Mouse (Mus musculus) intestine, embryonic 15.5 days (tissue): ENCODE data around the gene Srrm2. TPM values are rescaled to one million over a fixed set of nuclear protein-coding genes. Genes with fewer than 3 reads are reported as not detected.

Experiments
- ATAC-seq: fragments of 200-750 bp; cut with Nextera tagmentation; 2 replicates; pipeline ENCODE4 v1.8.0; 2017; ENCODE audit warnings: moderate TSS enrichment, moderate library complexity
- H3K27ac ChIP-seq: fragments of 300-500 bp; sonication (generic); 2 replicates; pipeline ENCODE4 v1.5.1; 2015; ENCODE audit warnings: mild to moderate bottlenecking, inconsistent platforms
- H3K27me3 ChIP-seq: fragments of 300-500 bp; sonication (generic); replicated peaks from 2 replicates; pipeline ENCODE4 v1.6.1; 2015; ENCODE audit warnings: inconsistent platforms
- H3K36me3 ChIP-seq: fragments of 300-500 bp; sonication (generic); 2 replicates; pipeline ENCODE4 v1.6.1; 2015; ENCODE audit warnings: inconsistent platforms
- H3K4me1 ChIP-seq: fragments of 300-500 bp; sonication (generic); replicated peaks from 2 replicates; pipeline ENCODE4 v1.6.1; 2015; ENCODE audit warnings: inconsistent platforms
- H3K4me2 ChIP-seq: fragments of 300-500 bp; sonication (generic); replicated peaks from 2 replicates; pipeline ENCODE4 v1.6.1; 2015; ENCODE audit warnings: mild to moderate bottlenecking, inconsistent platforms
- H3K4me3 ChIP-seq: fragments of 300-500 bp; sonication (generic); replicated peaks from 2 replicates; pipeline ENCODE4 v1.5.1; 2015; ENCODE audit warnings: inconsistent platforms
- H3K9ac ChIP-seq: fragments of 300-500 bp; sonication (generic); 2 replicates; pipeline ENCODE4 v1.6.1; 2015; ENCODE audit warnings: inconsistent platforms
- H3K9me3 ChIP-seq: fragments of 300-500 bp; sonication (generic); 2 replicates; pipeline ENCODE4 v1.6.1; 2016; ENCODE audit warnings: inconsistent platforms
- WGBS: fragments of 180-500 bp; shearing (Covaris S2); methylation state at CpG from one replicate; pipeline ENCODE4 v1.1.7; 2015; 5-methylcytosine and 5-hydroxymethylcytosine counted together
- polyA plus RNA-seq: library from polyadenylated mRNA; unstranded; fragments of >200 nt; fragmentation: Nextera tagmentation; extraction: Ambion mirVana; gene quantifications from 2 replicates; pipeline ENCODE4 v1.2.1, GENCODE M21; 2015

The Srrm2 gene
- polyA plus RNA-seq, 1 experiment from 2014 or later, result 435 TPM

DNA sequence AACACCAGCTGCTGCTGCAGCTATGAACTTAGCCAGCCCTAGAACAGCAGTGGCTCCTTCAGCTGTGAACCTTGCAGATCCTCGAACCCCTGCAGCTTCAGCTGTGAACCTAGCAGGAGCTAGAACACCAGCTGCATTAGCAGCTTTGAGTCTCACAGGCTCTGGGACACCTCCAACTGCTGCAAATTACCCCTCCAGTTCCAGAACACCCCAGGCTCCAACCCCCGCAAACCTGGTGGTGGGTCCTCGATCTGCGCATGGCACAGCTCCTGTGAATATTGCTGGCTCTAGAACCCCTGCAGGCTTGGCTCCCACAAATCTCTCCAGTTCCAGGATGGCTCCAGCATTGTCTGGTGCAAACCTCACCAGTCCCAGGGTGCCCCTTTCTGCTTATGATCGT lies 30.4 kb downstream of the Srrm2 start:
- no peak overlapping the region for H3K4me2 ChIP-seq
- H3K27ac ChIP-seq, result no peak overlapping the region
- peaks cover 92% of the 10 kb centered on the region for H3K36me3 ChIP-seq
- no peaks in the 10 kb centered on the region for H3K4me1 ChIP-seq
- H3K9me3 ChIP-seq, result peaks cover 5% of the 10 kb centered on the region; the same call in 1 of the 2 replicates
- no peak overlapping the region for H3K4me3 ChIP-seq
- H3K27me3 ChIP-seq, result no peaks in the 10 kb centered on the region
- no peak overlapping the region for H3K9ac ChIP-seq
- 97% methylated on average over 5 of the region's 5 CpGs for WGBS
- no peak for ATAC-seq

DNA sequence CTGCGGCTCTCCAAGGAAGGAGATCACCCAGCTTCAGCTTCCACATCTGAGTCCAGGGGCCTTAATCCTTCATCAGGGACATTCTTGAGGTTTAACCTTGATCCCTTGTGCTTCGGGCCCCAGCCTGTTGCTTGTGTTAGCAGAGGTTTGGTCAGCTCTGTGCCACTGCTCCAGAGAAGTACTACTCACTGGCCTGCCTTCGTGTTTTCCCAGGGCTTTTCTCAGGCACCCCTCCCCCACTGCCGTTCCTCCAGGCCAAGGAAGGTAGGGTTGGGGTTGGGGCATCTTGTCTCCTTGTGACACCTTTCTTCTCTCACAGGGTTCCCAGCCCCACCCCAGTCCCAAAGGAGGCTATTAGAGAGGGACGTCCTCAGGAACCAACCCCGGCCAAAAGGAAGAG lies 31.8 kb downstream of the Srrm2 start:
- 59% methylated on average over 6 of the region's 6 CpGs for WGBS
- Histone ChIP-seq H3K36me3 (peaks cover 86% of the 10 kb centered on the region), H3K4me2 (no peak overlapping the region), H3K4me3 (no peak overlapping the region), H3K27me3 (no peaks in the 10 kb centered on the region), H3K9ac (no peak overlapping the region), H3K9me3 (peaks cover 5% of the 10 kb centered on the region; the same call in 1 of the 2 replicates), H3K27ac (no peak overlapping the region), H3K4me1 (no peaks in the 10 kb centered on the region; the same call in 1 of the 2 replicates)
- no peak for ATAC-seq

DNA sequence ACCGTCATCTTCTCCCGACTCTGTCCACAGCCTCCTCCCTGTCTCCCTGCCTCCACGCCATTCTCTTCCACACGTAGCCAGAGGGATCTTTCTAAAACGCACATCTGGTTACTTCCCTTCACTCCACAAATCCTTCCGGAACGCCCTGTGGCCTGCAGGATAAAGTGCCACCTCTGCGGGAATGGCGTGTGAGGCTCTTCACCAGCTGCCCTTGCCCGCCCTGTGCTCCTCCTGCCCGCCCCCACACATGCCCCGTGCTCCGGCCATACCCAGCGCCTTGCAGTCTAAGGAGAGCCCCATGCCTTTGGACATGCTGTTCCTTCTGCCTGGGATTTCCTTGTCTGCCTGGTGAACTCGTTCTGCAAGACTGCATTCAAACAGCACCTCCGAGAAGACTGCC lies 32.7 kb downstream of the Srrm2 start:
- H3K4me2 ChIP-seq, result no peak overlapping the region
- H3K9me3 ChIP-seq, result peaks cover 5% of the 10 kb centered on the region; the same call in 1 of the 2 replicates
- WGBS, result 82% methylated on average over 16 of the region's 16 CpGs
- no peak overlapping the region; the same call in 1 of the 2 replicates for H3K27ac ChIP-seq
- no peak overlapping the region for H3K9ac ChIP-seq
- peaks cover 5% of the 10 kb centered on the region for H3K4me1 ChIP-seq
- ATAC-seq, result 0 out of 2 replicates have a peak, but pooled peaks have one; percentile 10
- H3K36me3 ChIP-seq, result peaks cover 76% of the 10 kb centered on the region
- H3K4me3 ChIP-seq, result no peak overlapping the region
- no peaks in the 10 kb centered on the region for H3K27me3 ChIP-seq

DNA sequence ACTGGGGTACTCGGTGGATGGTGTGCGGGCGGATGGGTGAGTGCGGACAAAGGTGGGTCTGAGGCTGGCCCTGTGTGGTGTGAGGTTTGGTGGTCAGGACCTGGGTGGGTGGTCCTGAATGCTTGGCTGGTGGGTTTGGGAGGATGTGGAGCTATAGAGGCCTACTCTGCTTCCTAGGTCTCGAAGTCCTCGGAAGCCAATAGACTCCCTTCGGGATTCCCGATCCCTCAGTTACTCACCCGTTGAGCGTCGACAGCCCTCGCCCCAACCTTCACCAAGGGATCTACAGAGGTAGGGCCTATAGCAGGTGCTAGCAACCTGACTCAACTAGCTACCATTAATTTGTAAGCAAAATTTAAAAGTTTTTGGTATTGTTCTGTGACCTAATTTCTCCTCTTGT lies 33.3 kb downstream of the Srrm2 start:
- H3K27ac ChIP-seq, result no peak overlapping the region; the same call in 1 of the 2 replicates
- no peak overlapping the region for H3K4me2 ChIP-seq
- no peaks in the 10 kb centered on the region for H3K27me3 ChIP-seq
- WGBS, result 91% methylated on average over 12 of the region's 12 CpGs
- H3K9me3 ChIP-seq, result peaks cover 5% of the 10 kb centered on the region; the same call in 1 of the 2 replicates
- peak; percentile 13; the same call in 1 of the 2 replicates for ATAC-seq
- no peak overlapping the region for H3K9ac ChIP-seq
- H3K4me3 ChIP-seq, result no peak overlapping the region
- peaks cover 70% of the 10 kb centered on the region for H3K36me3 ChIP-seq
- H3K4me1 ChIP-seq, result peaks cover 5% of the 10 kb centered on the region

DNA sequence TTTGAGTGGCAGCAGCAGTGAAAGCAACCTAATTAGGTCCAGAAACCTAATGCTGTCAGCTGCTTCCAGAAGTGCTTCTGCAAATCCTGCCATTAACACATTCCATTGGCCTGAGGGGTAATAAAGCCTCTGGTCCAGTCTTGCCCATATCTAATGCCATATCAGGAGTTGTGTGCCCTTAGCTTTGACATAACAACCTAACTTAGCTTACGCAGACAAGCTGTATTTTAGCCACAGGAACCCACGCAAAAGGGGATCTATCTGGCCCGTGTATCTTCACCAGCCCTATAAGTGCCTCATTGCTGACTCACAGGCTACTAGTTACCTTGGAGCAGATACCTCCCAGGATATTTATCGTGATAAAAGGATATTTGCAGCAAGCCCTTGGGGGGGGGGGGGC lies 35.3 kb downstream of the Srrm2 start:
- no peaks in the 10 kb centered on the region for H3K9me3 ChIP-seq
- H3K4me1 ChIP-seq, result peaks cover 5% of the 10 kb centered on the region
- H3K9ac ChIP-seq, result no peak overlapping the region
- no peak overlapping the region for H3K27ac ChIP-seq
- H3K27me3 ChIP-seq, result no peaks in the 10 kb centered on the region
- H3K36me3 ChIP-seq, result peaks cover 51% of the 10 kb centered on the region
- no peak for ATAC-seq
- H3K4me3 ChIP-seq, result no peak overlapping the region
- H3K4me2 ChIP-seq, result no peak overlapping the region
- WGBS, result 78% methylated on average over 4 of the region's 4 CpGs

DNA sequence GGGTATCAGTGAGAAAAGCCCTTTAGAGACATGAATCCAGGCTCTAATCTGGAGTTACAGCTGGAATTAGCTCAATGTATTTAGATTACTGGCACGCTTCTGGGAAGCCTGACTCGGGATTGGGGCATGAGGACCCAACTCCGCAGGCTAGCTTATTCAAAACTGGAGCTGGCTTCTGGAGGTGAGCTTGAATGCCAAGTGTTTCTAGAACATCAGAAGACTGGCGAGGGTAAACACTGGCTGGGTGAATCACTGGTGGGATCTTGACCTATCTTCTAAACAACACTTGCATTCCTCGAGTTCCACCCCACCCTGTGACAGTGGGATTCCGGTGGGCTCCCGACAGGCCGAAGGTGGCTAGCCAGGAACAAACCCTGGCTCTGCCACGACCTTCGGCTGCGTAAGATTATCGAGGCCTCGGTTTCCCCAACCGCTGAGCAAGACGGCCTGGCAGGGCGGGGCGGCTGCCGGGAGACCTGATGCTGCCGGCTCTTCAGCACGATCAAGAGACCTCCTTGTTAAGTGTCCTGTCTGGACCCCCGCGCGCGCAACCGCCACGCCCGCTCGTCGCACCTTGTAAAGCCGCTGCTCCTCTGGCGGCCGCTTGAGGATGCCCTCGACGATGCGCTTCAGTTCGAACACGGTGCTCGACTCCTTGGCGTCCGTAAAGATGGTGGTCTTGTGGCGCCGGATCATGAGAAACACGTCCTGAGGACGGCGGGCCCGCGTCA lies 38.1 kb downstream of the Srrm2 start:
- ATAC-seq, result peak; percentile 83

DNA sequence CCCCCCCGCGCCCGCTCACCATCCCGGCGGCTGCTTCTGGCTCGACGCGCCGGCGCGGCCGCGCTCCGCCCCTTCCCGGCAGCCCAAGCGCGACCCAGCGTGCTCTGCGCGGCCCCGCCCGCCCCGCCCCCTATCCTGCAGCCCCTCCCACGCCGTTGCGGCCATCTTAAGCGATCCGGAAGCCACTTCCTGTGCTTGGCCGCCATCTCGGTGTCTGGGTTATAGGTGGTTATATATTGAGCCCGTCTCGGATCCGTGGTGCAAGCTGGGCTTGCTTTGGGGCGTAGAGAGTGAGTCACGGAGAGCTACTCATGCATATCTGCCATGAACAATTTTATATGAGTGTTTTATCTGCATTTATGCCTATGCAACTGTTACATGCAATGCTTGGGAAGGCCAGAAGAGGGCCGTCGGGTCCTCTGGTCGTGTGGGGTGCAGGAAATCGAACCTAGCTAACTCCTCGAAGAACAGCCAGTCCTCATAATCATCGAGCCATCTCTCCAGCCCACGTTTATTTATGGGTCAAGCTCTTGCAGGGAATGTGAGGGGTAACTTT lies 38.8 kb downstream of the Srrm2 start, which contains the start of gene Elob:
Gene Elob, minus strand, starts transcription at position 73 of the 556 bp plus-strand sequence.
- H3K27me3 ChIP-seq, result peaks cover 7% of the 10 kb centered on the region
- H3K9me3 ChIP-seq, result no peaks in the 10 kb centered on the region
- WGBS, result under 1% methylated on average over 28 of the region's 42 CpGs
- ATAC-seq, result peak; percentile 98
- peak within 1 kb of the TSS; percentile 73 for H3K9ac ChIP-seq
- H3K27ac ChIP-seq, result peak within 1 kb of the TSS; percentile 91
- H3K4me2 ChIP-seq, result peak within 1 kb of the TSS; percentile 66
- peak within 1 kb of the TSS; percentile 74 for H3K4me3 ChIP-seq
- peaks cover 5% of the 10 kb centered on the region for H3K4me1 ChIP-seq
- peaks cover 18% of the 10 kb centered on the region for H3K36me3 ChIP-seq

More for the DNA sequence above, 38.1 kb downstream of the Srrm2 start:
- Histone ChIP-seq H3K27me3 (0 out of 2 replicates have a peak, but pooled peaks cover 2% of the 10 kb centered on the region), H3K4me3 (peak overlapping the region; percentile 74), H3K4me1 (peaks cover 5% of the 10 kb centered on the region), H3K4me2 (peak overlapping the region; percentile 66), H3K36me3 (peaks cover 24% of the 10 kb centered on the region), H3K9me3 (no peaks in the 10 kb centered on the region), H3K9ac (peak overlapping the region; percentile 73), H3K27ac (peak overlapping the region; percentile 82)
- under 1% methylated on average over 47 of the region's 47 CpGs for WGBS

DNA sequence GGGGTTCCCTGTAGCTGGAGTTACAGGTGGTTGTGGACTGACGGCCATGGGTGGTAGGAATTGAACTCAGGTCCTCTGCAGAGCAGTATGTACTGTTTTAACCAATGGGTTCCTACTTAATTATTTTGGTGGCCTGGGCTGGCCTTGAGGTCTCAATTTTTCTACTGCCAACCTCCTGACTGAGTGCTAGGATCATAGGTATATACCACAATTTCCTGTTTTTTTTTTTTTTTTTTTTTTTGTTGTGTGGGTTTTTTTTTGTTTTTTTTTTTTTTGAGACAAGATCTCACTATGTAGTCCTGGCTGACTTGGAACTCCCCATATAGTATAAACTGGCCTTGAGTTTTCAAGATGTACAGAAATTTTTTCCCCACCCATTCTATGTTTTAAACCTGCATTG lies 40.9 kb downstream of the Srrm2 start:
- H3K27ac ChIP-seq, result no peak overlapping the region
- H3K27me3 ChIP-seq, result peaks cover 7% of the 10 kb centered on the region
- H3K36me3 ChIP-seq, result peaks cover 3% of the 10 kb centered on the region; the same call in 1 of the 2 replicates
- ATAC-seq, result no peak
- no peak overlapping the region for H3K9ac ChIP-seq
- no peaks in the 10 kb centered on the region for H3K9me3 ChIP-seq
- peaks cover 5% of the 10 kb centered on the region for H3K4me1 ChIP-seq
- no peak overlapping the region for H3K4me3 ChIP-seq
- WGBS, result 97% methylated on average over 1 of the region's 1 CpGs
- no peak overlapping the region for H3K4me2 ChIP-seq

DNA sequence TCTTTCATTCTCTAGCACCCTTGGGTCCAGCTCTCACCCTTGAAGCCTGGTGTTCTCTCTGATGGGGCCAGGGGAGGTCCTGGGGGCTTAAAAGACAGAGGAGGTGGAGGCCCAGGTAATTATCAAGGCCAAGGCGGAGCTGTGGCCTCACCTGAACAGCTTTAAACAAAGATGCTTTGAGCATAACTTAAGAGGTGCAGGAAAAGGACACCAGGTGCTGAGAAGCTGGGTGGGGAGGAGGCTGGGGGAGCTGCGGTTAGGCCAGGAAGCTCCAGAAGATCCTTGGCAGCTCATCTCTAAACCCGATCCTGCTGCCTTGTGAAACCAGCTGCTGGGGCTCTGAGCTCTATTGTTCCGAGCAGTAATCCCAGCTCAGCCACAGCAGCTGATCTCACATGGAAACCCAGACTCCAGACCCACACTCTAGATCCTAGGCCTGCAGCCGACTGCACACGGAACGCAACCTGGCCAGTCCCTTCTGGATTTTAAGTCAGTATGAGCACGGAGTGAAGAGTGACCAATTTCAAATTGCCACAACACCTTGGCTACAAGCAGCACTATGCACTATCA lies 45.8 kb downstream of the Srrm2 start, which contains the start of gene Prss33:
Gene Prss33, minus strand, starts transcription at position 51 of the 570 bp plus-strand sequence.
- no peaks in the 10 kb centered on the region for H3K36me3 ChIP-seq
- no peaks in the 10 kb centered on the region for H3K9me3 ChIP-seq
- ATAC-seq, result no peak
- H3K4me3 ChIP-seq, result no peak within 1 kb of the TSS
- H3K27ac ChIP-seq, result no peak within 1 kb of the TSS
- no peak within 1 kb of the TSS for H3K9ac ChIP-seq
- H3K4me2 ChIP-seq, result no peak within 1 kb of the TSS
- H3K4me1 ChIP-seq, result no peaks in the 10 kb centered on the region
- H3K27me3 ChIP-seq, result peaks cover 10% of the 10 kb centered on the region
- 76% methylated on average over 8 of the region's 8 CpGs for WGBS

DNA sequence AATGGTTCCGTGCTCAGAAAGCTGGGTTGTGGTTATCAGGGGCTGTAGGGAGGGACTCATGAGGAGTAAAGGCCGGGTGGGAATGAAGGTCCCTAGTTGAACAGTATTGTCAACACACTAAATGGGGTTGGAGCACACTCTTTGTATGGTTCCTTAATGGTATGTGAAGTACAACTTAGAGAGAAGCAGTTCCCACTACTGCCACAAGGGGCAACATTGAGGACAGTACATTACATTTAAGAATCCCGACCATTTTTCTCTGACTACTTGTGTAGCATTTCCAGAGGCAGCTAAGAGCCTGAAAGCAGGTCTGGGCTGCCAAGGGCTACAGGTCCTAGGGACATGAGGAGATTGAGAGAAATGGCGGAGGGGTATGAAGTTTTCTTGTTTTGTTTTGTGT lies 50.8 kb downstream of the Srrm2 start:
- no peaks in the 10 kb centered on the region for H3K9me3 ChIP-seq
- 33% methylated on average over 4 of the region's 4 CpGs for WGBS
- no peak for ATAC-seq
- H3K27me3 ChIP-seq, result peaks cover 4% of the 10 kb centered on the region; the same call in 1 of the 2 replicates
- no peaks in the 10 kb centered on the region for H3K4me1 ChIP-seq
- no peak overlapping the region for H3K4me2 ChIP-seq
- no peak overlapping the region for H3K27ac ChIP-seq
- no peak overlapping the region for H3K4me3 ChIP-seq
- no peaks in the 10 kb centered on the region for H3K36me3 ChIP-seq
- no peak overlapping the region for H3K9ac ChIP-seq

DNA sequence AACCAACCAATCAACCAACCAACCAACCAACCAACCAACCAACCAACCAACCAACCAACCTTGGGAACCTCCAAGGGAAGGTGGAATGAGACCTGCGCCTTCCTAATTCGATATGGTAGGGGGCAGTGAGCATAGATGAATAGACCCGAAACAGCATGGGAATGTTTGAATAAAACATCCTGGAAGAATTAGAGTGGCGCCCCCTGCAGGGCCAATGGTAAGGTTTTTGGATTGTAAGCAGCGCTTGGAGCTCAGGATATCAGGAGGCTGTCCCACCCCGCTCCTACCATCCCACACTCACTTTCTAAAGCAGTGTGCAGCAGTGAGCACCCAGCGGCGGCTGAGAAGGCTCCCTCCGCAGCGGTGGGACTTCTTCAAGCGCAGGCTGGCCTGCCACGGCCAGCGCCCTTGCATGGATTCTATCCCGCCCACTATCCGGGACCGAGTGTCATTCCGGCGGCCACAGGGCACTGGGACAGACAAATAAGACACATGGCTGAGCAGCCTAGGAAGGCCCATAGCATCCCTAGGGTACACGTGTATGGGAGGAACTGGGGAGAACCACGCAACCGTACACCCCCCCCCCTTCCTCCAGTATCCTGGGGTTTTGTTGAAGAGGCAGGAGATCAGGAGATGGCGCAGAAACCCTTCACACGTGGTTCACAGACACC lies 52.9 kb downstream of the Srrm2 start:
- Histone ChIP-seq H3K36me3 (no peaks in the 10 kb centered on the region), H3K4me1 (no peaks in the 10 kb centered on the region), H3K4me2 (peak overlapping the region; percentile 51), H3K9ac (no peak overlapping the region), H3K4me3 (no peak overlapping the region), H3K27ac (no peak overlapping the region), H3K27me3 (no peaks in the 10 kb centered on the region), H3K9me3 (no peaks in the 10 kb centered on the region)
- peak; percentile 44 for ATAC-seq
- 49% methylated on average over 23 of the region's 23 CpGs for WGBS

DNA sequence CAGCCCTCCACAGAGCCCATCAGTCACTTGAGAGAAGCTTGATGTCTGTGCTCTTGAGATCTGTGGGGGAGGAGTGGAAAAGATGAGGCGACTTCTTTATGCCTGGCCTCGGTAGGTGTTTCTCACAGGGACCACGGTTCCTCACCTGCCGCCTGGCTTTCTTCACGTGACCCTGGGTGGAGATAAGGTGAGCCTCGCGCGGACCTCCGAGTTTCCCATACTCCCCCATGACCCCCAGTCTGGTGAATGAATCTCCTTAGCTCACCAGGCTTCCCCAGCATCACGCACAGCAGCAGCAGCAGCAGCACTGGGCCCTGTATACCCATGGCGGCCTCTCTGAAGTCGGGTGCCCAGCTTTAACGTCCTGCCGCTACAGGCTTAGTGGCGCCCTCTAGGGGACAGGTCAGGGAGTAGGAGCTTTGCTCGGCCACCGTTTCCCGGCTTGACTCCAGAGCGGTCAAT lies 53.5 kb downstream of the Srrm2 start, which contains the start of the genes Prss32 and Prss41:
Gene Prss32, plus strand, starts transcription at position 44 of the 462 bp plus-strand sequence.
Gene Prss41, minus strand, starts transcription at position 361 of the 462 bp plus-strand sequence.
- H3K4me1 ChIP-seq, result no peaks in the 10 kb centered on the region
- peak within 1 kb of the TSS; percentile 51 for H3K4me2 ChIP-seq
- H3K36me3 ChIP-seq, result no peaks in the 10 kb centered on the region
- peak; percentile 66 for ATAC-seq
- H3K27ac ChIP-seq, result no peak within 1 kb of the TSS
- no peaks in the 10 kb centered on the region for H3K27me3 ChIP-seq
- no peak within 1 kb of the TSS for H3K9ac ChIP-seq
- 0 out of 2 replicates have a peak within 1 kb of the TSS, but pooled peaks have one; percentile 10 for H3K4me3 ChIP-seq
- WGBS, result 16% methylated on average over 19 of the region's 19 CpGs
- no peaks in the 10 kb centered on the region for H3K9me3 ChIP-seq
